Mouse (Mus musculus) hindbrain, embryonic 13.5 days (tissue): ENCODE measurements at regions not wholly inside any gene's neighbourhood (a gene's known extent, or its start where the extent isn't known, plus 50 kb on each side); places are given as distances from the start of the nearest gene placed in this dataset.
"Not testable (repeated sequence)": the region's sequence is repeated elsewhere in the genome, so short reads cannot be mapped to it uniquely, and the experiment has no call there.

ENCODE experiments used
- ATAC-seq: fragments of 200-750 bp; cut with Nextera tagmentation; 2 replicates; pipeline ENCODE4 v1.8.0; 2017; ENCODE audit warnings: moderate TSS enrichment; ENCODE audit not compliant: low FRiP score
- H3K27ac ChIP-seq: fragments of 300-500 bp; sonication (generic); 2 replicates; pipeline ENCODE4 v1.5.1; 2015; ENCODE audit warnings: inconsistent platforms, mild to moderate bottlenecking, moderate library complexity
- H3K27me3 ChIP-seq: fragments of 300-500 bp; sonication (generic); 2 replicates; pipeline ENCODE4 v1.6.1; 2015; ENCODE audit warnings: mild to moderate bottlenecking, inconsistent platforms
- H3K36me3 ChIP-seq: fragments of 300-500 bp; sonication (generic); 2 replicates; pipeline ENCODE4 v1.6.1; 2015; ENCODE audit warnings: mild to moderate bottlenecking, inconsistent platforms
- H3K4me1 ChIP-seq: fragments of 300-500 bp; sonication (generic); replicated peaks from 2 replicates; pipeline ENCODE4 v1.6.1; 2015; ENCODE audit warnings: inconsistent platforms
- H3K4me2 ChIP-seq: fragments of 300-500 bp; sonication (generic); 2 replicates; pipeline ENCODE4 v1.6.1; 2015; ENCODE audit warnings: inconsistent platforms, mild to moderate bottlenecking, moderate library complexity
- H3K4me3 ChIP-seq: fragments of 300-500 bp; sonication (generic); 2 replicates; pipeline ENCODE4 v1.5.1; 2015; ENCODE audit warnings: mild to moderate bottlenecking, inconsistent platforms
- H3K9ac ChIP-seq: fragments of 300-500 bp; sonication (generic); 2 replicates; pipeline ENCODE4 v1.6.1; 2015; ENCODE audit warnings: mild to moderate bottlenecking, inconsistent platforms
- H3K9me3 ChIP-seq: fragments of 300-500 bp; sonication (generic); 2 replicates; pipeline ENCODE4 v1.6.1; 2016; ENCODE audit warnings: inconsistent platforms
- WGBS: fragments of 180-500 bp; shearing (Covaris S2); methylation state at CpG from one replicate; pipeline ENCODE4 v1.1.7; 2015; 5-methylcytosine and 5-hydroxymethylcytosine counted together

DNA sequence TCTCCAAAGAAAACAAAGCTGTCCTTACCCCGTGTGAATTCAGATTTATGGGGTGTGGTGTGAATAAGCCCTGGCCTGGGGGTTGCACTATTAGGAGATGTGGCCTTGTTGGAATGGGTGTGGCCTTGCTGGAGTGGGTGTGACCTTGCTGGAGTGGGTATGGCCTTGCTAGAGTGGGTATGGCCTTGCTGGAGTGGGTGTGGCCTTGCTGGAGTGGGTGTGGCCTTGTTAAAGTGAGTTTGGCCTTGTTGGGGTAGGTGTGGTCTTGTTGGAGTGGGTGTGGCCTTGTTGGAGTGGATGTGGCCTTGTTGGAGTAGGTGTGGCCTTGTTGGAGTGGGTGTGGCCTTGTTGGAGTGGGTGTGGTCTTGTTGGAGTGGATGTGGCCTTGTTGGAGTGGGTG is 387.8 kb downstream of the Ptpru start:
- H3K27ac ChIP-seq, H3K36me3 ChIP-seq, H3K4me2 ChIP-seq, H3K4me1 ChIP-seq, H3K27me3 ChIP-seq, H3K9me3 ChIP-seq, H3K4me3 ChIP-seq, ATAC-seq, H3K9ac ChIP-seq: not testable (repeated sequence)
- 87% methylated on average over 1 of the region's 1 CpGs for WGBS

GRCm38 (mm10) chr4:131457551-131457950 is 380.5 kb downstream of the Ptpru start:
- H3K9ac ChIP-seq = peak overlapping the region; percentile 20; the same call in 1 of the 2 replicates
- H3K27ac ChIP-seq = peak overlapping the region; percentile 67
- ATAC-seq = no peak

DNA sequence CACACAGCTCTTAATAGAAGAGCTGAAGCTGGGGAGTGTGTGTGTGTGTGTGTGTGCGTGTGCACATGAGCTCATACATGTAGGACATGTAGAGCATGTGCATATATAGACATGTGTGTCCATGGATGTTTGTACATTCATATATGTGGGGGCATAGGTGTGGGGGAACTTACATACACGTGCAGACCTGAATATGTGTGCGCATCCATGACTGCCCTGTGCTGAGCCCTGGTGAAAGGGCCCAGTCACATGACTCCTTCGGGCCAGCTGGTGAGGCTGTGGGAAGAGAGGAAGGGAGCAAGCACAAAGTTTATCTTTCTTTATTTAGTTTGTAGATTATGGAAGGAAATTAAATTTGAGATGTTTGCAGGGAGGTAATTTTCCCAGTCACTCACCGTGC is 378.3 kb downstream of the Ptpru start:
- peaks cover 44% of the 10 kb centered on the region for H3K4me1 ChIP-seq
- peaks cover 9% of the 10 kb centered on the region; the same call in 1 of the 2 replicates for H3K9me3 ChIP-seq
- no peak overlapping the region for H3K4me2 ChIP-seq
- no peak overlapping the region for H3K4me3 ChIP-seq
- H3K27ac ChIP-seq = no peak overlapping the region
- H3K9ac ChIP-seq = no peak overlapping the region
- 74% methylated on average over 5 of the region's 5 CpGs for WGBS
- H3K27me3 ChIP-seq = 0 out of 2 replicates have a peak, but pooled peaks cover 6% of the 10 kb centered on the region
- no peak for ATAC-seq
- no peaks in the 10 kb centered on the region for H3K36me3 ChIP-seq

More at GRCm38 (mm10) chr4:131457551-131457950, 380.5 kb downstream of the Ptpru start:
- Histone ChIP-seq H3K4me2 (no peak overlapping the region), H3K36me3 (no peaks in the 10 kb centered on the region), H3K4me1 (peaks cover 47% of the 10 kb centered on the region), H3K9me3 (no peaks in the 10 kb centered on the region), H3K27me3 (0 out of 2 replicates have a peak, but pooled peaks cover 6% of the 10 kb centered on the region), H3K4me3 (no peak overlapping the region)
- 22% methylated on average over 7 of the region's 7 CpGs for WGBS

GRCm38 (mm10) chr4:131461312-131461711 is 376.8 kb downstream of the Ptpru start:
- no peaks in the 10 kb centered on the region for H3K27me3 ChIP-seq
- peaks cover 23% of the 10 kb centered on the region for H3K9me3 ChIP-seq
- H3K4me3 ChIP-seq = no peak overlapping the region
- H3K9ac ChIP-seq = no peak overlapping the region
- peaks cover 44% of the 10 kb centered on the region for H3K4me1 ChIP-seq
- peak; percentile 54; the same call in 1 of the 2 replicates for ATAC-seq
- H3K36me3 ChIP-seq = no peaks in the 10 kb centered on the region
- H3K27ac ChIP-seq = peak overlapping the region; percentile 80
- no peak overlapping the region for H3K4me2 ChIP-seq
- WGBS = 30% methylated on average over 4 of the region's 4 CpGs

GRCm38 (mm10) chr4:131461728-131462127 is 376.4 kb downstream of the Ptpru start:
- 22% methylated on average over 7 of the region's 7 CpGs for WGBS
- H3K4me3 ChIP-seq = no peak overlapping the region

DNA sequence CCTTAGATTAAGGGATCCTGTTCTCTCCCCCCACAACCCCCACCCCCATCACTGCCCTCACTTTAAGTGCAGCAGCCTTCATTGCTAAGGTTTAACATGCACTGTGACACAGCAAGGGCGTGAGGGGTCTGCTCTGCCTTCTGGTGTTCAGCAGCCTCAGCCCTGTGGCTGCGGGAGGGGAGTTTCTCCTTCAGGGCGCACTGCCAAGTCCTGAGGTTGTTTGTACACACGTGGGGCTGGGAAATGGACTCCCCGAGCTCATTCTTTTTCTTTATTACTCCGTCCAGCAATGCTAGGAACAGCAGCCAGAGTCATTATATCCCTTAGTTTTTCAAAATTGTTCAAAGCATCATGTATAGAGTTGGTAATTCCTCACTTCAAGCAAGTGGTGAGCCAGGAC is 363.1 kb downstream of the Ptpru start:
- Histone ChIP-seq H3K27me3 (peaks cover 12% of the 10 kb centered on the region), H3K9me3 (no peaks in the 10 kb centered on the region), H3K4me1 (peaks cover 17% of the 10 kb centered on the region), H3K27ac (no peak overlapping the region), H3K36me3 (no peaks in the 10 kb centered on the region), H3K4me2 (no peak overlapping the region), H3K4me3 (no peak overlapping the region), H3K9ac (no peak overlapping the region)
- 44% methylated on average over 6 of the region's 6 CpGs for WGBS
- no peak for ATAC-seq

More at GRCm38 (mm10) chr4:131461728-131462127, 376.4 kb downstream of the Ptpru start:
- Histone ChIP-seq H3K36me3 (no peaks in the 10 kb centered on the region), H3K4me2 (no peak overlapping the region), H3K9me3 (peaks cover 23% of the 10 kb centered on the region), H3K9ac (no peak overlapping the region), H3K27ac (peak overlapping the region; percentile 80), H3K4me1 (peaks cover 41% of the 10 kb centered on the region), H3K27me3 (no peaks in the 10 kb centered on the region)
- peak; percentile 74 for ATAC-seq

DNA sequence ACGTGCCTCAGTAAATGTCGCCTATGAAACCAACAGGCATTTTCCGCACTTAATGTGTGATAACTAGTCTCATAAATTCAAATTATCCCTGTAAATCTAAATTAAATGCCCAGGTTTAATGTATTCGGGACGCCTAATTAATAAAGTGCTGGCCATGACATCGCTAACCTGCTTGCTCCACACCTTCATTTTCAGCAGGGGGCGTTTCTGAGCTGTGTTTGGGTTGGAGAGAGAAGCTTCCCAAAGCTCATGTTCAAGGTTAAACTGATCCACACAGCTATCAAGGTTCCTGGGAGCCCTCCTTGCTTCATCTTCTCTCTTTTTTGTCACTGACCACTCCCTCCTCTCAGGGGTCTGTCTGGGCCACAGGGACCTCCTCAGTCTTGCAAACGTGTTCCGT is 359.2 kb downstream of the Ptpru start:
- Histone ChIP-seq H3K27me3 (peaks cover 7% of the 10 kb centered on the region), H3K4me3 (no peak overlapping the region), H3K36me3 (no peaks in the 10 kb centered on the region), H3K4me2 (no peak overlapping the region), H3K9ac (no peak overlapping the region), H3K4me1 (peaks cover 39% of the 10 kb centered on the region), H3K27ac (no peak overlapping the region), H3K9me3 (no peaks in the 10 kb centered on the region)
- no peak for ATAC-seq
- 57% methylated on average over 9 of the region's 9 CpGs for WGBS

GRCm38 (mm10) chr4:131483958-131484605 is 354.0 kb downstream of the Ptpru start:
- H3K36me3 ChIP-seq = no peaks in the 10 kb centered on the region
- H3K4me2 ChIP-seq = no peak overlapping the region
- H3K4me3 ChIP-seq = no peak overlapping the region
- H3K9me3 ChIP-seq = no peaks in the 10 kb centered on the region
- no peak overlapping the region for H3K9ac ChIP-seq
- 40% methylated on average over 15 of the region's 15 CpGs for WGBS
- peak; percentile 4; the same call in 1 of the 2 replicates for ATAC-seq
- peaks cover 77% of the 10 kb centered on the region for H3K4me1 ChIP-seq
- H3K27ac ChIP-seq = peak overlapping the region; percentile 74
- H3K27me3 ChIP-seq = no peaks in the 10 kb centered on the region

GRCm38 (mm10) chr4:131484607-131485111 is 353.4 kb downstream of the Ptpru start:
- Histone ChIP-seq H3K27ac (peak overlapping the region; percentile 74), H3K4me1 (peaks cover 79% of the 10 kb centered on the region), H3K9me3 (no peaks in the 10 kb centered on the region), H3K27me3 (no peaks in the 10 kb centered on the region), H3K9ac (no peak overlapping the region), H3K4me2 (no peak overlapping the region), H3K4me3 (no peak overlapping the region), H3K36me3 (no peaks in the 10 kb centered on the region)
- WGBS = 30% methylated on average over 14 of the region's 14 CpGs
- no peak for ATAC-seq

GRCm38 (mm10) chr4:131485126-131485825 is 352.8 kb downstream of the Ptpru start:
- no peaks in the 10 kb centered on the region for H3K27me3 ChIP-seq
- H3K27ac ChIP-seq = peak overlapping the region; percentile 74
- H3K4me2 ChIP-seq = no peak overlapping the region
- no peak overlapping the region for H3K4me3 ChIP-seq
- no peak overlapping the region for H3K9ac ChIP-seq
- H3K36me3 ChIP-seq = no peaks in the 10 kb centered on the region
- no peaks in the 10 kb centered on the region for H3K9me3 ChIP-seq
- no peak for ATAC-seq
- 60% methylated on average over 13 of the region's 13 CpGs for WGBS
- peaks cover 76% of the 10 kb centered on the region for H3K4me1 ChIP-seq

- Histone ChIP-seq H3K36me3 (no peaks in the 10 kb centered on the region), H3K9ac (0 out of 2 replicates have a peak overlapping the region, but pooled peaks have one; percentile 39), H3K4me1 (peaks cover 75% of the 10 kb centered on the region), H3K27ac (peak overlapping the region; percentile 6), H3K4me2 (no peak overlapping the region), H3K9me3 (no peaks in the 10 kb centered on the region), H3K4me3 (no peak overlapping the region), H3K27me3 (no peaks in the 10 kb centered on the region)
- ATAC-seq = peak; percentile 59
- WGBS = 11% methylated on average over 4 of the region's 4 CpGs
These were observed 351.3 kb downstream of the Ptpru start for GRCm38 (mm10) chr4:131486821-131487220.

- H3K36me3 ChIP-seq = no peaks in the 10 kb centered on the region
- H3K4me2 ChIP-seq = no peak overlapping the region
- WGBS = 53% methylated on average over 6 of the region's 6 CpGs
- no peaks in the 10 kb centered on the region for H3K27me3 ChIP-seq
- no peaks in the 10 kb centered on the region for H3K9me3 ChIP-seq
- no peak for ATAC-seq
- no peak overlapping the region for H3K9ac ChIP-seq
- no peak overlapping the region for H3K4me3 ChIP-seq
- H3K4me1 ChIP-seq = peaks cover 80% of the 10 kb centered on the region
- H3K27ac ChIP-seq = no peak overlapping the region; the same call in 1 of the 2 replicates
These were observed 349.8 kb downstream of the Ptpru start for GRCm38 (mm10) chr4:131488246-131488645.
